Mouse (Mus musculus) midbrain, embryonic 16.5 days (tissue): ENCODE data around the gene Stfa3. TPM values are rescaled to one million over a fixed set of nuclear protein-coding genes. Genes with fewer than 3 reads are reported as not detected.

Experiments
- polyA plus RNA-seq: library from polyadenylated mRNA; unstranded; fragments of >200 nt; fragmentation: Nextera tagmentation; extraction: Ambion mirVana; gene quantifications from 2 replicates; pipeline ENCODE4 v1.2.1, GENCODE M21; 2015

Stfa3 gene
- polyA plus RNA-seq, 1 experiment from 2014 or later, result 0.53 TPM

Other genes starting within 250 kb of the Stfa3 start
- not detected in 2 replicates for gene Gm5416, start 245.0 kb downstream of the Stfa3 start, polyA plus RNA-seq
- gene 2010005H15Rik, start 233.9 kb downstream of the Stfa3 start, polyA plus RNA-seq, result not detected in 2 replicates
- 0.70 and 1.6 TPM in 2 replicates for gene Stfa1, start 178.4 kb downstream of the Stfa3 start, polyA plus RNA-seq
- gene BC117090, start 121.1 kb downstream of the Stfa3 start, polyA plus RNA-seq, result not detected in 2 replicates
- gene BC100530, start 87.6 kb downstream of the Stfa3 start, polyA plus RNA-seq, result 0.97 TPM in 1 of 2 replicates, not detected in the other
- gene Stfa2, start 46.9 kb downstream of the Stfa3 start, polyA plus RNA-seq, result not detected in 2 replicates
- 0.20 and 0.59 TPM in 2 replicates for gene Casr, start 106.7 kb upstream of the Stfa3 start, polyA plus RNA-seq
- 1.1 and 1.7 TPM in 2 replicates for gene Cd86, start 210.7 kb upstream of the Stfa3 start, polyA plus RNA-seq
- gene Ildr1, start 238.6 kb upstream of the Stfa3 start, polyA plus RNA-seq, result 0.48 and 0.64 TPM in 2 replicates